Mouse (Mus musculus) heart, adult 9 months (tissue): ENCODE measurements around the gene P4htm.

Experiments
- DNase-seq, 2 experiments: peaks; one replicate each; pipeline ENCODE4 v3.0.0; 2022; ENCODE audit warnings: low spot score in 2 of 2

P4htm gene

DNA sequence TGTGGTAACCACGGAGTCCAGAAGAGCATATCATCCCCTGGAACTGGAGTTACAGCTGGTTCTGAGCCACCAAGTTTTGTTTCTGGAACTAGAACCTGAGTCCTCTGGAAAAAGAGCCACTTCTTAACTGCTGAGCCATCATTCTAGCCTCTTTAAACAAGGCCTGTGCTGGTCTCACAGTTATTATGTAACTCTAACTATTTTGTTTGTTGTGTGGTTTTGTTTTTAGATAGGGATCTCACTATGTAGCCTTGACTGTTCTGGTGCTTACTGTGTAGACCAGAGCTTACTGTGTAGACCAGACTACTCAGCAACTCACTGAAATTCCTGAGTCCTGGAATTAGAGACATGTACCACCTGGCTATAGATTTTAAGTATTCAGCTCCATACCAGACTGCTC lies 50.6 kb downstream of the P4htm start:
- DNase-seq: no peak

GRCm38 (mm10) chr9:108545986-108546385 lies 51.5 kb downstream of the P4htm start:
- no peak for DNase-seq

GRCm38 (mm10) chr9:108540846-108541245 lies 56.6 kb downstream of the P4htm start:
- DNase-seq: no peak

DNA sequence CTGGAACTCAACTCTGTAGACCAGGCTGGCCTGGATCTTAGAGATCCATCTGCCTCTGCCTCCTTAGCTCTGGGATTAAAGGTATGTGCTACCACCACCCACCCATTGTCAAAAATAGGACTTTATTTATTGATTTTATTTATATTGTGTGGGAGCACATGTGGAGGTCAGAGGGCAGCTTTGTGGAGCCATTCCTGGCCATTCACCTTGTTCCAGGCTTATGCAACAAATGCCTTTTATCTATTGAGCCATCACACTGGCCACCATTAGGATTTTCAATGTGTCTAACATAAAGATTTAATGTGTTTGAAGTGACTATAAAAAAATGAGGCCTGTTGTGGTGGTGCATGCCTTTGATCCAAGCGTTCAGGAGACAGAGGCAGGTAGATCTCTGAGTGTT lies 66.0 kb downstream of the P4htm start:
- DNase-seq: no peak

DNA sequence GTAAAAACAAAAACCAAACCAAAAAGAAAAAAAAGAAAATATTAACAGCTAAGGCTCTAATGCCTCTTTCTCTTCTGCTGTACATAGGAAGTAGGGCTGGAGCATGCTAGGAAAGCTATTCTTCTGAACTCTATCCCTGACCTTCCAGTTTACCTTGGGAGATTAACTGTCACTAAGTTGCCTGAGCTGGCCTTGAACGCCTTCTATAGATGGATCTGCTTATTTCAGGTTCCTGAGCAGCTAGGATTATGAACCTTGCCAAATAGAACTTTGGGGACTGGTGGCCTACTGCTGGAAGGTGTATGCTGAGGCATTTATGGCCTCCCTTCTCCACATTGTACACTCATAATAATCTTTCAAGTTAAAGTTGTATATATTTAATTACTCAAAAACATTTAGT lies 66.5 kb downstream of the P4htm start:
- no peak for DNase-seq
